Mouse (Mus musculus): ENCODE data around the gene Tk1.
"Not testable (repeated sequence)": the region's sequence is repeated elsewhere in the genome, so short reads cannot be mapped to it uniquely, and the experiment has no call there.

Gene Tk1

GRCm38 (mm10) chr11:117790703-117791440 is 35.0 kb downstream of the Tk1 start:
- no peak for DNase-seq (ENCODE audit: low spot score)

- DNase-seq (ENCODE audit: low spot score), result peak; percentile 46
Observed at GRCm38 (mm10) chr11:117790286-117790685, 35.6 kb downstream of the Tk1 start.

GRCm38 (mm10) chr11:117788481-117788880 is 37.4 kb downstream of the Tk1 start:
- not testable (repeated sequence) for DNase-seq (ENCODE audit: low spot score)

- DNase-seq (ENCODE audit: low spot score), result no peak
Observed at GRCm38 (mm10) chr11:117786294-117786693, 39.6 kb downstream of the Tk1 start.

DNA sequence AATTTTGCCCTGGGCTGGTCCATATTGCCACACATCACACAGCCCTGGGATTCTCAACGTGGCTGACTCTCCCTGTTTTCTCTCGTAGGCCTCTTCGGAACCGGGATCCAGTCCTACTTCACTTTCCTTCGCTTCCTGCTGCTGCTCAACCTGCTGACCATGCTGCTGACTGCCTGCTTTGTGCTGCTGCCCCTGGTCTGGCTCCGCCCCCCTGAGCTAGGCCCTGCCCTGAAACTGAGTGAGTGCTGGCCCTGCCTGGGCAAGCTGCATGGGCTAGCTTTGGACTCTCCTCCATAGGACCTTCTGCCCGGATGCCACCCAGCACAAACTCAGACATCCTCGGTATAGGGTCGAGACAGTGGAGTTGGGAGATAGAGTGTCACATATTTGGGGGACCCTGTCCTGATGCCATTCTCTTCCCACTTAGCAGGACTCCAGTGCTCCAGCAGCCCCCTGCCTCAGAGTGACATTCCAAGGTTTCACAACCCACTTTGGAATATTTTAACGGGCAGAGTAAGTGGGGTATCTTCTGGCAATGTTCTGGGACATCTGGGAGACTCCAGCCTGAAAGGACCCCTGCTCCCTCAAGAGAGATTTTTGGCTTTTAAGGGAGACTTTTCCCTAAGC is 42.1 kb downstream of the Tk1 start:
- DNase-seq (ENCODE audit: low spot score), result no peak

GRCm38 (mm10) chr11:117783089-117783488 is 42.8 kb downstream of the Tk1 start:
- no peak for DNase-seq (ENCODE audit: low spot score)

DNA sequence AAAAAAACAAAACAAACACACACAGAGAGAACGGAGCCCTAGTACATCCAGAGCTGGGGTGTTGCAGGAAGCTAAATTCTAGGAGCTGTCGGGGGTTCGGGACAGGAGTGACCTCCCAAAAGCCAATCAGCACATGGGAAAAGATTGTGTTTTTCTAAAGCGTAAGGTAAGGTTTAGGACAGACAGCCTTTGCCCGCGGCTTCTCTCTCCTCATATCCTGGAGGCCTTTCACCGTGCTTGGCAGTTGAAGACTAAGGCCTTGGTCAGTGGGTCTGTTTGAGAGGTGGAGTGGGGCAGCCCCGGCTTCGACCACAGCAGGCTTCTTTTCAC is 43.2 kb downstream of the Tk1 start:
- no peak for DNase-seq (ENCODE audit: low spot score)

- no peak for DNase-seq (ENCODE audit: low spot score)
Observed at GRCm38 (mm10) chr11:117781993-117782704, 43.7 kb downstream of the Tk1 start, which contains the start of the genes Tmc8 and Tmc6. Gene Tmc8 (plus strand): TSS chr11:117782076. Gene Tmc6 (minus strand): TSS chr11:117782198.

GRCm38 (mm10) chr11:117781199-117781821 is 44.6 kb downstream of the Tk1 start:
- DNase-seq (ENCODE audit: low spot score), result peak; percentile 49

- peak; percentile 88 for DNase-seq (ENCODE audit: low spot score)
Observed at GRCm38 (mm10) chr11:117780582-117781111, 45.2 kb downstream of the Tk1 start.

DNA sequence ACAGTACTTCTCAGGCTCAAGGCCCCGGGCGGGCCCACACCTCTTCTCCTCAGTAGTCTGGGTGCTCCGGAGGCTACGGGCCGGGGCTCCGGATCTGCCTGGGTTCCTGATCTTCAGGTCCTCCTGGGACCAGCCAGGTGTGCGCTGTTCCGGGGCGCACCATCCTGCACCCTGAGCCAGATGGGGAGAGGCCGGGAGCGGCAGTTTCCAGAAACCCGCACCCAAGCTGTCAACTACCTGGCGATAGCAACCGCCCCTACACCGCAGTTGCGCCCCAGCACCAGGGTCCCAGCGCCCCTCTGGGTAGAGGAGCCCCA is 45.7 kb downstream of the Tk1 start:
- peak; percentile 14 for DNase-seq (ENCODE audit: low spot score)

DNA sequence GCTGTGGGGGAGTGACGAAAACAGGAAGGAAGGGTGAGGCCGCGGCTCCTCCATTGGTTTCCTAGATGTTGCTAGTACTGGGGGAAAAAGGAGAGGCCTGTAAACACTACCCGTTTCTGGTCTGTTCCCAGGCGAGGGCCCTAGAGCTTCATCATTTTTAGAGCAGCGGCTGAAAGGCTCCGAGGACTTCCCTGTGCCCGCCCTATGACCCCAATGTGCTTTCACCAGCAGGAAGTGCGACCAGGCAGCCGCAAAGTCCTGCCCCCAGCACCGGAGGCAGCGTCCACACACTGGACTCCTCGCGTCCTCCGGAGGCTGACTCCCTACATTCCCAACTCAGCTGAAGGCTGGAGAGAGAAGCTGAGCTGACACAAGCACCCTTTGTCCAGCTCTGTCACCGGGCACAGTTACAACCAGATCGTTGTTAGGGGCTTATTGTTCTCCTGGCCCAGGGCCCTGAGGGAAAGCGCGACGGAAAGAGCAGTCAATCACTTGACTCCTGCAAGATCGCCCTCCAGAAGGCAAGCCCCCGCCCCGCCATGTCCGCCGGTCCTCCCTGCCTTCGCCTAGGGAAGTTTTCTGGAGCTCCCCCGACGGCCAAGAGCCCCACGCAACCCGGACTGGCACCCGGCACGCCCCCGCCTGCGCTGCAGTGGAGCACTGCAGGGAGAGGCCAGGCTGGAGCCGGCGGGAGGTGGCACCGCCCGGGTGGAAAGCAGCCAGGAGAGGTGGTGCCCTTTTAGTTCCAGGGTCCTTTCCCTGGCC is 46.3 kb downstream of the Tk1 start:
- DNase-seq (ENCODE audit: low spot score), result peak; percentile 56

DNA sequence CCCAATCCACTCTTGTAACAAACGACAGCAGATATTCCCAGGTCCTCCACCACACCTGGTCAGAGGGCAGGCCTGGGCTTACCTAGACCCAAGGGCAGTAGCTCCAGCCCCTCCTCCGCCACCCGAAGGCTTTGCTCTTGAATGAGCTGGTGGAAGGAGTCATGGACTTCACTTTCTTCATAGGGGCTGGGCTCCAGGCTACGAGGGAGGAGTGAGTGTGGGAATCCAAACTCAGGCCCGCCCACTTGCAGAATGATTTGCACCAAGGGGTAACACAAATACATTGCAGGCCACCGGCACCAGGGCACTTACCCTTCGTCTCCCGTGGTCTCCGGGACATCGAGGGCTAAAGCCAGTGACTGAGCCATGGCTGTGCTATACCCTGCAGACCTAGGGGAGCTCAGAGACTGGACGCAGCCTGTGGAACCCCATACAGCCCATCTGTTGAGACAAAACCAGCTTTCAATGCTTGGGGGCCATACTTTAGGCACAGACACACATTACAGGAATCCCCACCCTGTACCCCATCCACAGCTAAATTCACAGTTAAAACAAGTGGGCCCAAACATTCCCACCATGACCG is 47.0 kb downstream of the Tk1 start:
- peak; percentile 41 for DNase-seq (ENCODE audit: low spot score)

DNA sequence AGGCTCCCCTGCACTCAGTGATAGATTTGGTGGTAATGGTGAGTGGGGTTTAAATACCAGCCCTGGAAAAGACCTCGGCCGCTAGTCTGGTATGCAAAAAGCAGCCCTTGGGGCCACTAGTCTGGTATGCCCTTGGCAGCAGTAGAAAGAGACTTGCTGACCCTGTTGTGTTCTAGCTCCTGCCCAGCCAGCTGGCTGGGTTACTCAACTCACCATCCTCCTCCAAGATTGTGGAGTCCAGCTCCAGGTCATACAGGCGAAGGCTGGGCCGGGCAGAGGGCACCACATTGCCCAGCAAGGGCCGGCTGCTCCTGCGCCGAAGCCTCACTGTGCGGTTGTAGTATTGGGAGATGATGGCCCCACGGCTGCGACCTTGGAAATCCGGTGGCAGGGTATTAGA is 47.9 kb downstream of the Tk1 start:
- peak; percentile 10 for DNase-seq (ENCODE audit: low spot score)

- no peak for DNase-seq (ENCODE audit: low spot score)
Observed at GRCm38 (mm10) chr11:117777111-117777510, 48.8 kb downstream of the Tk1 start.

DNA sequence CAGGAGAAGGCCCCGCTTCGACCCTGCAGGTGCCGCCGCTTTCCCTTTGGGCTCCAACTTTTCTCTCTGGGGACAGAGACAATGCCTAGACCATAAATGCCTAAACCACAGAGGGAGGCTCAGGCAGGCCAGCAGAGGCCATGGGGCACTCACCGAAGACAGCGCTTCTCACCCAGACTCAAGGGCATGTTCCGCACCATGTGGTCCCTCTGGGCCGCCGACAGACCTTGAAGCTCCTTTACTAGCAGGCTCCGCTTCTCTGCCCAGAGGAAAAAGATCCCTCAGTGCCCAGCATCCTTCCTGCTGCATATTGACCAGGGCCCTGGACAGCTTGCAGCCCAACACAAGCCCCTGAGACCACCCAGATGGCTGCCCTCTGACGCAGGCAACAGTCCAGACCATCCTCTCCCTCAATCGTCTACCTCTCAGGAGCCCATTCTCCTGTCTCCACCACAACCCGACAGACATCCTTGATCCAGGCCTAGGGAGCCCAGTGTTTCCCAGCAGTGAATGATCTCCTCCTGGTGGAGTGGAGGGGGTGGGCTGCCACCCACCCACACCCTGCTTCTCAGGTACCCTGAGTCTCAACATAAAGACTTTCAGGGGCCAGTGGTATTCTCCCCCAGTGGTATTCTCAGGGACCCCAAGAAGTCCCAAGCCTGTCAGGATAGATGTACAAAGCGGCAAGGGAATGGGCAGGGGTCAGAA is 49.7 kb downstream of the Tk1 start:
- DNase-seq (ENCODE audit: low spot score), result no peak

DNA sequence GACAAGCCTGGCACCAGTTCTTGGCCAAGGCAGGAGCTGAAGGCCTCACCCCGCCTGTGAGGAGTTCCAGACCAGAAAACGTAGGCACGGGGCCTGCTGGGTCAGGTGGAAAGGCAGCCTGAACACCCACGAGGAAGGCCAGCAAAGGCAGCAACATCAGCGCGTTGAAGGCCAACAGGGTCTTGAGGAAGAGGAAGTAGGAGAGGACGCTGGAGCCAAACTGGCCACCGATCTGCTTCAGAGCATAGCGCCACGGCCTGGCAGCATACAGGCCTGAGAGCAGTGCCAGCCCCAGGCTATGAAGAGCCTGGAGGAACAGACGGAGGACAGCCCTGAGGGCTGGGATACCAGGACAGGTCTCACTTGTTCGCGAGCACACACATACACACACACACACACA is 50.4 kb downstream of the Tk1 start:
- DNase-seq (ENCODE audit: low spot score), result no peak

DNA sequence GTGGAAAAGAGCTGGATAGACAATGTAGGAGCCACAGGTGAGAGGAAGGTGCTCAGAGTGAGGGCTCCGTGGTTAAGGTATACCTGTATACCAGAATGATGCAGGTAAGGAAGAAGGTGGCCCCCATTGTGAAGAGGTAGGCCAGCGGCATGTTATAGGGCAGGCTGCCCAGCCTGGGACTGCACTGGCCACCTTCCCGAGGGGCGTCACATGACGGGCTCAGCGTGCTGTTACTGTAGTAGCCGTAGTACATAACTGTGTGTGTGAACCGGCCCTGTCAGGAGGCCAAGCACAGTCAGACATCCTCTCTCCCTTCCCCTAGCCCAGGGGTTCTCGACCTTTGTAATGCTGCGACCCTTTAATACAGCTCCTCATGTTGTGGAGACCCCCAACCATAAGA is 51.0 kb downstream of the Tk1 start:
- DNase-seq (ENCODE audit: low spot score), result no peak

- DNase-seq (ENCODE audit: low spot score), result no peak
Observed at GRCm38 (mm10) chr11:117772352-117772751, 53.5 kb downstream of the Tk1 start.

DNA sequence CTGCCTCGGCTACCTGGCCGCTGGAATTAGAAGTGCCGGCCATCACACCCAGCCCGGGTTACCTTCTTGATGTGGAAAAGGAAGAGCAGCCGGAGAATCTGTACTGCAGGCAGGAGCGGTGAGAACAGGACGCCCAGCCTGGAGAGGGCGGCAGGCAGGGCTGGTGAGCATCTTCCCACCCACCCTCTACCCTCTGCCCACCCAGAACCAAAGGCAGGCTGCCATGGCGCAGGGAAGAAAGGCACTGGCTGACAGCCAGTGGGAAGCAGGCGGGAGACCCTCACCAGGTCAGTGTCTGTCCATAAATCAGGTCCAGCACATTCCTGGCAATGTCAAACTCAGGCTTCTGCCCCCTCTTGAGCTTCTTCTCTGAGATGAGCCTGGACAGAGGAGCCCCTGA is 55.5 kb downstream of the Tk1 start:
- DNase-seq (ENCODE audit: low spot score), result no peak

- no peak for DNase-seq (ENCODE audit: low spot score)
Observed at GRCm38 (mm10) chr11:117769683-117770047, 56.2 kb downstream of the Tk1 start.

Data from adipocyte (in vitro differentiated cells).